Mouse (Mus musculus): ENCODE measurements around the gene Elovl5. TPM values are rescaled to one million over a fixed set of nuclear protein-coding genes. Genes with fewer than 3 reads are reported as not detected.

The Elovl5 gene
- polyA plus RNA-seq, 1 experiment from 2014 or later = 94.6 TPM

DNA sequence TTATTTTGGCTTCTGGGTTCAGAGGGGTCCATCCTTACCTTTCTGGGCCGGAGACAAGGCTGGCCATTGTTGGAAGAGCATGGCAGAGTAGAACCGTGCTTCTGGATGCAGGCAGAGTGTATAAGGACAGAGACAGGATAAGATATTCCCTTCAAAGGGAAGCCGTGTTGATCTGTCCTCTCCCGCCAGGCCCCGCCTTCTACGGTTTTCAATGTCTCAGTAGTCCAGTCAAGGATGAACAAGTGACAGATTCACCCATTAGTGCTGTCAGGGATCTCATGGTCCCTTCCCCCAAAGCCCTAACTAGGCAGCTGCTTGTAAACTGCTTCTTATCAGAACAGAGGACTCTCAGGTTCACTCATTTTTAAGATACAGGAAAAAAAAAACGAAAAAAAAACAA lies 41.2 kb downstream of the Elovl5 start:
- Histone ChIP-seq H3K27me3 (ENCODE audit: control insufficient read depth, insufficient read depth, low read depth, low read length) (no peaks in the 10 kb centered on the region), H3K9ac (ENCODE audit: low read length) (no peak overlapping the region), H3K4me1 (replicated peaks; ENCODE audit: control insufficient read depth, insufficient read depth, low read length) (peaks cover 5% of the 10 kb centered on the region; the same call in 1 of the 2 replicates), H3K4me2 (ENCODE audit: low read depth, low read length) (no peak overlapping the region), H3K4me3 (ENCODE audit: low read length) (no peak overlapping the region), H3K36me3 (ENCODE audit: control insufficient read depth, insufficient read depth, low read length) (peaks cover 7% of the 10 kb centered on the region), H3K27ac (ENCODE audit: low read length) (no peak overlapping the region), H3K9me3 (ENCODE audit: control insufficient read depth, low read length) (no peaks in the 10 kb centered on the region)
- no peak for ATAC-seq (ENCODE audit: low read depth)
- 85% methylated on average over 7 of the region's 7 CpGs for WGBS

DNA sequence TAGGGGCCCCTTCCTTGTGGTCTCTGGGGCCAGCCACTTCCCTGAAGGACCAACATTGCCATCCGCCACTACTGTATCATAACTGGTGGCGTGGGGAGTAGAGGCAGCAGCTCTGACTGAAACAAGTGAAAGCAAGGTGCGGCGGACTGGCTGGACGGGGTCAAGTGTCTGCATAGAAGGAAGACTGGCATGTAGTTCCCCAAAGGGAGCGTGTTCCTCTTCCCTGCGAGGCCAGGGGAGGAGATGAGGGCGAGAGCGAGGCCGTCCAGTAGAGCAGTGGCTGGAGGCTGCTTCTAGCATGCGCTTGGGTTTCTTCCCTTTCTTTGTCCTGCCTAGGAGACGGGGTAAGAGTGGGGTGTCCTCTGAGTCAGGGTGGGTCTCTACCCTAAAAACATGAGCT lies 42.6 kb downstream of the Elovl5 start:
- WGBS = 89% methylated on average over 12 of the region's 12 CpGs
- no peak overlapping the region for H3K27ac ChIP-seq (ENCODE audit: low read length)
- no peak overlapping the region for H3K9ac ChIP-seq (ENCODE audit: low read length)
- H3K4me1 ChIP-seq (replicated peaks; ENCODE audit: control insufficient read depth, insufficient read depth, low read length) = peaks cover 4% of the 10 kb centered on the region; the same call in 1 of the 2 replicates
- no peak overlapping the region for H3K4me2 ChIP-seq (ENCODE audit: low read depth, low read length)
- no peak for ATAC-seq (ENCODE audit: low read depth)
- no peaks in the 10 kb centered on the region for H3K9me3 ChIP-seq (ENCODE audit: control insufficient read depth, low read length)
- no peak overlapping the region for H3K4me3 ChIP-seq (ENCODE audit: low read length)
- H3K27me3 ChIP-seq (ENCODE audit: control insufficient read depth, insufficient read depth, low read depth, low read length) = no peaks in the 10 kb centered on the region
- peaks cover 7% of the 10 kb centered on the region for H3K36me3 ChIP-seq (ENCODE audit: control insufficient read depth, insufficient read depth, low read length)

DNA sequence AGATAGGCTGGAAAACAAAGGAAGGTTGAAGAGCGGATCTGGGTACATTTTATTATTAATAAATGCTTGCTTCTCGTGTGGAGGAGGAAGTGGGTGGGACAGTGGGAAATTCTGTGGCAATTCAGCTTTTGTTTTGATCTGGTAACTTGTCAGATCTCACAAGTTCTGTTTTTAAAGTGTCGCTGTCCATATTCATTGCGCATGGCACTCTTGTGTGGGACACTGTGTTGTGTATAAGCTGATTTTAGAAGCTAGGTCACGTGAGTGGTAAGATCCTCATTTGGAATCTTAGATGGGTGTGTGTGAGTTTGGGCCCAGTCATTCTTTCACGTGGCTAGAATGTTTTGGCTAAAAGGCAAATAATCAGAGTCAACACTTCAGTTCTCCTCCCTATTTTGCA lies 44.2 kb downstream of the Elovl5 start:
- H3K4me3 ChIP-seq (ENCODE audit: low read length) = no peak overlapping the region
- H3K9ac ChIP-seq (ENCODE audit: low read length) = no peak overlapping the region
- H3K27ac ChIP-seq (ENCODE audit: low read length) = no peak overlapping the region
- no peak overlapping the region for H3K4me2 ChIP-seq (ENCODE audit: low read depth, low read length)
- no peak for ATAC-seq (ENCODE audit: low read depth)
- peaks cover 2% of the 10 kb centered on the region; the same call in 1 of the 2 replicates for H3K4me1 ChIP-seq (replicated peaks; ENCODE audit: control insufficient read depth, insufficient read depth, low read length)
- WGBS = 67% methylated on average over 6 of the region's 6 CpGs
- H3K9me3 ChIP-seq (ENCODE audit: control insufficient read depth, low read length) = no peaks in the 10 kb centered on the region
- peaks cover 7% of the 10 kb centered on the region for H3K36me3 ChIP-seq (ENCODE audit: control insufficient read depth, insufficient read depth, low read length)
- no peaks in the 10 kb centered on the region for H3K27me3 ChIP-seq (ENCODE audit: control insufficient read depth, insufficient read depth, low read depth, low read length)

- Histone ChIP-seq H3K9ac (ENCODE audit: low read length) (no peak overlapping the region; the same call in 1 of the 2 replicates), H3K4me2 (ENCODE audit: low read depth, low read length) (no peak overlapping the region), H3K4me1 (replicated peaks; ENCODE audit: control insufficient read depth, insufficient read depth, low read length) (peaks cover 14% of the 10 kb centered on the region), H3K27ac (ENCODE audit: low read length) (peak overlapping the region; percentile 53), H3K9me3 (ENCODE audit: control insufficient read depth, low read length) (no peaks in the 10 kb centered on the region), H3K4me3 (ENCODE audit: low read length) (no peak overlapping the region), H3K27me3 (ENCODE audit: control insufficient read depth, insufficient read depth, low read depth, low read length) (no peaks in the 10 kb centered on the region), H3K36me3 (ENCODE audit: control insufficient read depth, insufficient read depth, low read length) (peaks cover 5% of the 10 kb centered on the region)
- 58% methylated on average over 14 of the region's 14 CpGs for WGBS
- ATAC-seq (ENCODE audit: low read depth) = no peak
These were observed 46.9 kb downstream of the Elovl5 start for GRCm38 (mm10) chr9:77964084-77964483.

- no peak overlapping the region for H3K4me3 ChIP-seq (ENCODE audit: low read length)
- H3K4me1 ChIP-seq (replicated peaks; ENCODE audit: control insufficient read depth, insufficient read depth, low read length) = peaks cover 16% of the 10 kb centered on the region
- peaks cover 5% of the 10 kb centered on the region for H3K36me3 ChIP-seq (ENCODE audit: control insufficient read depth, insufficient read depth, low read length)
- 0 out of 2 replicates have a peak overlapping the region, but pooled peaks have one; percentile 17 for H3K4me2 ChIP-seq (ENCODE audit: low read depth, low read length)
- peak overlapping the region; percentile 26; the same call in 1 of the 2 replicates for H3K9ac ChIP-seq (ENCODE audit: low read length)
- ATAC-seq (ENCODE audit: low read depth) = peak; percentile 62
- peak overlapping the region; percentile 98 for H3K27ac ChIP-seq (ENCODE audit: low read length)
- H3K27me3 ChIP-seq (ENCODE audit: control insufficient read depth, insufficient read depth, low read depth, low read length) = no peaks in the 10 kb centered on the region
- no peaks in the 10 kb centered on the region for H3K9me3 ChIP-seq (ENCODE audit: control insufficient read depth, low read length)
- WGBS = 68% methylated on average over 5 of the region's 5 CpGs
These were observed 48.1 kb downstream of the Elovl5 start for GRCm38 (mm10) chr9:77965287-77965686.

GRCm38 (mm10) chr9:77965768-77966552 lies 48.8 kb downstream of the Elovl5 start:
- Histone ChIP-seq H3K9me3 (ENCODE audit: control insufficient read depth, low read length) (no peaks in the 10 kb centered on the region), H3K4me1 (replicated peaks; ENCODE audit: control insufficient read depth, insufficient read depth, low read length) (peaks cover 16% of the 10 kb centered on the region), H3K27me3 (ENCODE audit: control insufficient read depth, insufficient read depth, low read depth, low read length) (no peaks in the 10 kb centered on the region), H3K4me3 (ENCODE audit: low read length) (no peak overlapping the region), H3K36me3 (ENCODE audit: control insufficient read depth, insufficient read depth, low read length) (peaks cover 2% of the 10 kb centered on the region), H3K9ac (ENCODE audit: low read length) (no peak overlapping the region; the same call in 1 of the 2 replicates), H3K27ac (ENCODE audit: low read length) (peak overlapping the region; percentile 98), H3K4me2 (ENCODE audit: low read depth, low read length) (0 out of 2 replicates have a peak overlapping the region, but pooled peaks have one; percentile 17)
- peak; percentile 45; the same call in 1 of the 2 replicates for ATAC-seq (ENCODE audit: low read depth)
- WGBS = 55% methylated on average over 6 of the region's 6 CpGs

GRCm38 (mm10) chr9:77966861-77967260 lies 49.7 kb downstream of the Elovl5 start:
- 57% methylated on average over 7 of the region's 7 CpGs for WGBS
- H3K27ac ChIP-seq (ENCODE audit: low read length) = peak overlapping the region; percentile 98
- ATAC-seq (ENCODE audit: low read depth) = peak; percentile 94

DNA sequence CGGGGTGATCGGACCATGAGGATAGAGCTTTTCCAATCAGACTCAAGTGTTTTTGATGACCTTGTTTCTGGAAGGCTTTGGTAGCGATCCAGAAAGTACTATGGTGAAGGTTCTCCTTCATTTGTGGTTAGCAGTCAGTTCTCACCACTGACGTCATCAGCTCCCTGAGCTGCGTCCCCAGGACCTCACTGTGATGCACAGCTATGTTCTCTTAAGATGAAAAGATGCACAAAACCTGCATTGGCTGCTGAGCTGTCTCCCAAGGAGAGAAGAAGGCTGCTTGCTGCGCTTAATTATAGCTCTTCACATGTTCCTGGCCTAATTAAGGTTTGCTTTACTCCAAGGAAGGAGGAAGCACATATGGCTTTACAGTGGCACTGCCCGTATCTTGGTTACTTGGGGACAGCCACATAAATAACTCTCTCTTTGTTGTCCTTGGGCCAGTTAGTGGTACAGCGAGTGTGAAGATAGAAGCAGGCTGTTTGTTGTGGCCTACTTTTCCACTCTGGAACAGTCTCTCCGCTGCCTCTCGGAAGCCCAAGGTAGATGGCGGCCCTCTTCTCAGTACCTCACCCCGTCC lies 50.5 kb downstream of the Elovl5 start:
- H3K36me3 ChIP-seq (ENCODE audit: control insufficient read depth, insufficient read depth, low read length) = no peaks in the 10 kb centered on the region
- no peaks in the 10 kb centered on the region for H3K9me3 ChIP-seq (ENCODE audit: control insufficient read depth, low read length)
- no peak overlapping the region for H3K4me2 ChIP-seq (ENCODE audit: low read depth, low read length)
- no peak overlapping the region for H3K9ac ChIP-seq (ENCODE audit: low read length)
- no peak for ATAC-seq (ENCODE audit: low read depth)
- WGBS = 88% methylated on average over 12 of the region's 12 CpGs
- peak overlapping the region; percentile 90 for H3K27ac ChIP-seq (ENCODE audit: low read length)
- H3K4me1 ChIP-seq (replicated peaks; ENCODE audit: control insufficient read depth, insufficient read depth, low read length) = peaks cover 16% of the 10 kb centered on the region
- no peaks in the 10 kb centered on the region for H3K27me3 ChIP-seq (ENCODE audit: control insufficient read depth, insufficient read depth, low read depth, low read length)
- no peak overlapping the region for H3K4me3 ChIP-seq (ENCODE audit: low read length)

More at GRCm38 (mm10) chr9:77966861-77967260, 49.7 kb downstream of the Elovl5 start:
- H3K4me3 ChIP-seq (ENCODE audit: low read length) = no peak overlapping the region
- H3K4me1 ChIP-seq (replicated peaks; ENCODE audit: control insufficient read depth, insufficient read depth, low read length) = peaks cover 16% of the 10 kb centered on the region
- H3K9me3 ChIP-seq (ENCODE audit: control insufficient read depth, low read length) = no peaks in the 10 kb centered on the region
- no peak overlapping the region for H3K9ac ChIP-seq (ENCODE audit: low read length)
- H3K4me2 ChIP-seq (ENCODE audit: low read depth, low read length) = peak overlapping the region; percentile 18; the same call in 1 of the 2 replicates
- no peaks in the 10 kb centered on the region for H3K27me3 ChIP-seq (ENCODE audit: control insufficient read depth, insufficient read depth, low read depth, low read length)
- no peaks in the 10 kb centered on the region; the same call in 1 of the 2 replicates for H3K36me3 ChIP-seq (ENCODE audit: control insufficient read depth, insufficient read depth, low read length)

DNA sequence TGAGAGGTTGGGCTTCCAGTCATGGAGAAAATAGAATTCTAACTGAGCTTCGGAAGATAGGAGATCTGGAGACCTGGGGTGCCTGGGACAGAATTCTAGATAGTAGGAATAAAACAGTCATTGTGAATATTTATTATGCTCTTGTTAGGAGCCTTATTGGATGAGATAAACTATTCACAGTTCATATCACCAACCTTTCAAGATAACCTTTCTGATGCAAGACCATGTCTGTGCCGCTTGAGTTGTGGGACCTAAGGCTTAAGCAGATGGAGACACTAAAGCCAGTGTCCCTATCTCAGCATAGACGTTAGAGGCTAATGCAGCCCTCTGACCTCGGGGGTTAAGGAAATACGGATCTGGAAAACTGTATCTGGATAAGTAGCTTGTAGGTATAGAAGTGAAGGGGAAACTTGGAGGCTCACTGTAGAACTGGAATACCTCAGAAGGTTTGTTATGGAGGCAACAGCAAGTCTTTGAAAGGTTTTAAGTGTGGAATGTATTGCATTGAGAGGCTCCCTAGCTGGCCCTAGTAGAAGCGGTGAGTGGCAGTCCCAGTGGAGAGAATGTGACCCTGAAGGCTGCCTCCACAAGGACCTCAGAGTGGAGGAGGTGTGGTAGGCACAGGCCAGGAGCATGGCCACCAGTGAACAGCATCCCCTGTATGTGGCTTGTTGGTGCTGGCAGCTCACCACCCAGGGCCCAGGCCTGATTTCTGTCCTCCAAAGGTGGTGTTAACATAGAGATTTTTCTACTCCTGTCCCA lies 52.2 kb downstream of the Elovl5 start:
- no peaks in the 10 kb centered on the region for H3K27me3 ChIP-seq (ENCODE audit: control insufficient read depth, insufficient read depth, low read depth, low read length)
- no peaks in the 10 kb centered on the region for H3K36me3 ChIP-seq (ENCODE audit: control insufficient read depth, insufficient read depth, low read length)
- peaks cover 16% of the 10 kb centered on the region for H3K4me1 ChIP-seq (replicated peaks; ENCODE audit: control insufficient read depth, insufficient read depth, low read length)
- peak overlapping the region; percentile 36 for H3K27ac ChIP-seq (ENCODE audit: low read length)
- no peaks in the 10 kb centered on the region for H3K9me3 ChIP-seq (ENCODE audit: control insufficient read depth, low read length)
- ATAC-seq (ENCODE audit: low read depth) = peak; percentile 26; the same call in 1 of the 2 replicates
- no peak overlapping the region for H3K4me2 ChIP-seq (ENCODE audit: low read depth, low read length)
- no peak overlapping the region for H3K9ac ChIP-seq (ENCODE audit: low read length)
- H3K4me3 ChIP-seq (ENCODE audit: low read length) = no peak overlapping the region
- WGBS = 60% methylated on average over 6 of the region's 6 CpGs

All from lung, embryonic 16.5 days (tissue).